Mouse (Mus musculus) midbrain, embryonic 10.5 days (tissue): ENCODE results near the gene Ccdc163. TPM values are rescaled to one million over a fixed set of nuclear protein-coding genes. Genes with fewer than 3 reads are reported as not detected.
A peak's percentile ranks its signal among the peaks of the same experiment; 100 is the strongest.

Experiments
- DNase-seq: peaks from one replicate; pipeline ENCODE4 v3.0.0-alpha.2; 2017; ENCODE audit warnings: low spot score
- H3K27ac ChIP-seq: fragments of 300-500 bp; sonication (generic); replicated peaks from 2 replicates; pipeline ENCODE4 v1.5.1; 2016; ENCODE audit warnings: mild to moderate bottlenecking
- H3K27me3 ChIP-seq: fragments of 300-500 bp; sonication (generic); 2 replicates; pipeline ENCODE4 v1.6.1; 2016; ENCODE audit warnings: low read depth, mild to moderate bottlenecking; ENCODE audit not compliant: poor library complexity, severe bottlenecking
- H3K36me3 ChIP-seq: fragments of 300-500 bp; sonication (generic); 2 replicates; pipeline ENCODE4 v1.6.1; 2016; ENCODE audit warnings: mild to moderate bottlenecking, moderate library complexity
- H3K4me1 ChIP-seq: fragments of 300-500 bp; sonication (generic); 2 replicates; pipeline ENCODE4 v1.6.1; 2016
- H3K4me3 ChIP-seq: fragments of 300-500 bp; sonication (generic); 2 replicates; pipeline ENCODE4 v1.5.1; 2016; ENCODE audit warnings: mild to moderate bottlenecking, moderate library complexity
- H3K9me3 ChIP-seq: fragments of 300-500 bp; sonication (generic); replicated peaks from 2 replicates; pipeline ENCODE4 v1.6.1; 2016; ENCODE audit warnings: mild to moderate bottlenecking
- WGBS: fragments of 180-500 bp; shearing (Covaris S2); methylation state at CpG from one replicate; pipeline ENCODE4 v1.1.7; 2016; 5-methylcytosine and 5-hydroxymethylcytosine counted together
- polyA plus RNA-seq: library from polyadenylated mRNA; unstranded; fragments of >200 nt; fragmentation: Nextera tagmentation; extraction: Ambion mirVana; gene quantifications from 2 replicates; pipeline ENCODE4 v1.2.1, GENCODE M21; 2016

Gene Ccdc163
- polyA plus RNA-seq, 1 experiment from 2014 or later = 34.8 TPM

DNA sequence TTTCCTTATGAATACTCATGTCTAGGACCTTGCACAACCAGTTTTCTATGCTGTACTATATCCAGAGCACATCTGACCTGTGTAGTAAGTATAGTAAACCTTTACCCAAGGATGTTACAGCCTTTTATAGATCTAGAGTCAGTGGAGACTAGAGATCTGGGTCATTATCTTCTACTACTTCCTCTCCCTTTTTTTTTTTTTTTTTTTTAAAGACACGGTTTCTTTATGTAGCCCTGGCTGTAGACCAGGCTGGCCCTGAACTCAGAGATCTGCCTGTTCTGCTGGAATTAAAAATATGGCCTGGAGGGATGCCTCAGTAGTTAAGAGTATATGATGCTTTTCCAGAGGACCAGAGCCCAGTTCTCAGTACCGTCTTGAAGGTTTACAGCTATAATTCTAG lies 53.6 kb downstream of the Ccdc163 start:
- H3K4me3 ChIP-seq = no peak overlapping the region
- 83% methylated on average over 2 of the region's 2 CpGs for WGBS
- DNase-seq = no peak
- no peaks in the 10 kb centered on the region for H3K4me1 ChIP-seq
- no peak overlapping the region for H3K27ac ChIP-seq
- H3K36me3 ChIP-seq = no peaks in the 10 kb centered on the region
- no peaks in the 10 kb centered on the region for H3K9me3 ChIP-seq
- H3K27me3 ChIP-seq = no peaks in the 10 kb centered on the region

DNA sequence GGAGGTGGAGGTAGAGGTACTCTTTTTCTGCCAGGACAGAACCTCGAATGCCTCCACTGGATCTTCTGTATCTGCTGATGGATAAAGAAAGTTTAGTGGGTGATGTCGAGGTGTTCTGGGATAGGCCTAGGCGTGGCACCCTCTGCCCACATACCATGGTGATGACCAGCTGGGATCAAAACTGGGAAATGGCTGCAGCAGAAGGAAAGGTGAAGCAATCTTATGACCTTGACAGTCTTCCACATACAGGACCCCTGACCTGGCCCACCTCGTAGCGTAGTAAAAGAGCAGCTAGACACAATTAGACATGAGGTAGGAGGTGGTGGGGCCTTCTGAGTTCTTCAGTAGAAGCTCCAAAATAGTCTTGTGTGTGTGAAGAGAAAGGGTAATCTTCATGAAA lies 55.7 kb downstream of the Ccdc163 start:
- Histone ChIP-seq H3K4me3 (no peak overlapping the region), H3K36me3 (no peaks in the 10 kb centered on the region), H3K27me3 (no peaks in the 10 kb centered on the region), H3K27ac (no peak overlapping the region), H3K4me1 (no peaks in the 10 kb centered on the region), H3K9me3 (no peaks in the 10 kb centered on the region)
- DNase-seq = no peak
- 91% methylated on average over 5 of the region's 5 CpGs for WGBS

DNA sequence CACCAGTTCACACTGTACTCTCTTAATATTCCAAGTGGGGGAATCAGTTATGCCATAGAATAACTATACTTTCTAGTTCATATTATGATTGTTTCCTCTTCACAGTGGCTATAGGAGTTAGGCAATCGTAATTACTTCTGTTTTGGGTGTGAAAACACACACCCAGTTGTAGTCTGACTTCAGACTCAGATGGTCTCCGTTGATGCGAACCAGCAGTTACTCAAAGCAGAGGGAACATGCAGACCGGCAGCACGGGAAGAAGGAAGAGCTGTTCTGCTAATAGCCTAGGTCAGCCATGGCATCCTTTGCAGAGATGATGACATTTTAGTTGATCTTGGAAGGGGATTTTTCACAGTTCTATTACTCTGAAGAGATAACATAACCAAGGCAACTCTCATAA lies 60.2 kb downstream of the Ccdc163 start:
- Histone ChIP-seq H3K9me3 (no peaks in the 10 kb centered on the region), H3K4me3 (no peak overlapping the region), H3K27ac (no peak overlapping the region), H3K4me1 (no peaks in the 10 kb centered on the region), H3K27me3 (no peaks in the 10 kb centered on the region), H3K36me3 (no peaks in the 10 kb centered on the region)
- WGBS = 92% methylated on average over 5 of the region's 5 CpGs
- DNase-seq = no peak

DNA sequence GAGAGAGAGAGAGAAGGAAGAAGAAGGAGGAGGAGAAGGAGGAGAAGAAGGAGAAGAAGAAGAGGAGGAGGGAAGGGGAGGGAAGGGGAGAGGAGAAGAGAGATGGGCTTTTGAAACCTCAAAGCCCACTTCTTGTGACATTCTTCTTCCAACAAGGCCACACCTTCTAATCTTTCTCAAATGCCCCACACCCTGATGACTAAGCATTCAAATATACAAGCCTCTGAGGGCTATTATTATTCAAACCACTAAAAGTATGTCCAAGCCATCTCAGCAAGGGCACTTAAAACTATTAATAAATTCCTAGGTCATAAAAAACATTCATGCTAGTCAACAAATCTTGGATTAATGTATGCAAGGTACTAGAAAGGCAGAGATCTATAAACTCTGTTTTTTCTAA lies 60.8 kb downstream of the Ccdc163 start:
- Histone ChIP-seq H3K36me3 (no peaks in the 10 kb centered on the region), H3K27me3 (no peaks in the 10 kb centered on the region), H3K4me3 (no peak overlapping the region), H3K9me3 (no peaks in the 10 kb centered on the region), H3K4me1 (no peaks in the 10 kb centered on the region), H3K27ac (no peak overlapping the region)
- DNase-seq = no peak

DNA sequence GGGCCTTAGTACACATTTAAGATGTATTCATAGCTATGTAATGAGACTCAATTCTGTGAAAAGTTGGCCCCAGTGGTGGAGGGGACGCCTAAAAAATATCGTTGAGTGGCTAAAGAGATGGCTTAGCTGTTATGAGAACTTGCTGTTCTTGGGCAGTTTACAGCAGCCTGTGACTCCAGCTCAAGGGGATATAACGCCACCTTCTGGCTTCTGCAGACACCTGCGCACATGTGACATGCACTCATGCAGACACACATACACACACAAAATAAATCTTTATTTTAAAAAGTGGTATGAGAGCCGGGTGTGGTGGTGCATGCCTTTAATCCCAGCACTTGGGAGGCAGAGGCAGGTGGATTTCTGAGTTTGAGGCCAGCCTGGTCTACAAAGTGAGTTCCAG lies 68.1 kb downstream of the Ccdc163 start:
- 92% methylated on average over 5 of the region's 5 CpGs for WGBS
- H3K36me3 ChIP-seq = no peaks in the 10 kb centered on the region

DNA sequence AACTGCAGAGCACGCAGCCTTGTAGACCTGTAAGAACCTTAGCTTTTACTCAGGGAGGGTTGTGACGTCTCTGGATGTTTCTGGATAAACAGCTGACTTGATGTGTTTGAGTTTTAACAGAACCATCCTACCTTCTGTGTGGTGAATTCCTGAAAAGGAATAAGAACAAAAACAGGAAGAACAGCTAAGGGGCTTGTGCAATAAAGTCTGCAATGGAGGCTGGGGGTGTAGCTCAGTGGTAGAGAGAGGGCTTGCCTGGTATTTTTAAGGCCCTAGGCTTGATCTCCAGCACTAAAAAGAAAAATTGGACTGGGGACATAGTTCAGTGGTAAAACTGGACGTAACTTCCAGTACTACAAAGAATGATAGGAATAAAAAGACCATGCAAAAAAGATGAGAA lies 68.8 kb downstream of the Ccdc163 start:
- WGBS = 91% methylated on average over 3 of the region's 3 CpGs
- no peaks in the 10 kb centered on the region for H3K9me3 ChIP-seq
- no peak overlapping the region for H3K4me3 ChIP-seq
- H3K4me1 ChIP-seq = peaks cover 18% of the 10 kb centered on the region
- peaks cover 12% of the 10 kb centered on the region for H3K27me3 ChIP-seq
- no peaks in the 10 kb centered on the region for H3K36me3 ChIP-seq
- no peak overlapping the region for H3K27ac ChIP-seq
- DNase-seq = no peak

More for the DNA sequence above, 68.1 kb downstream of the Ccdc163 start:
- Histone ChIP-seq H3K27me3 (peaks cover 10% of the 10 kb centered on the region), H3K4me3 (no peak overlapping the region), H3K9me3 (no peaks in the 10 kb centered on the region), H3K27ac (no peak overlapping the region), H3K4me1 (peaks cover 12% of the 10 kb centered on the region)
- no peak for DNase-seq

DNA sequence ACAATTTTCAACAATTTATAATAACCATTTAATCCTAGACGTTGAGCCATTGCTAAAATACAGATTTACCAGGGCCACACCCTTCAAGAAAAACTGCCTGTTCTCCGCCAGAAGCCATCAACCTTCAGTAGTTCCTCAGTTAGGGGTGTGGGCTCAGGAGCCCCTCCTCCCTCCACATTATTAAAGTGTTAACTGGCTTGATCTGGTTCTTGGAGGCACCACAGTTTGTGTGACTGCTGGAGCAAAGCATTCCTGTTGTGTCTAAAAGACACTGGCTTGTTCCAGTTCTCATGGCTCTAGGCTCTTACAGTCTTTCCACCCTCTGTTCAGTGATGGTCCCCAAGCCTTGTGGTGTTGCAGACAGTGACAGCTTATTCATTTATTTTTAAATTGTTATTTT lies 72.2 kb downstream of the Ccdc163 start:
- Histone ChIP-seq H3K27me3 (peaks cover 19% of the 10 kb centered on the region), H3K4me1 (peaks cover 24% of the 10 kb centered on the region), H3K4me3 (no peak overlapping the region), H3K9me3 (no peaks in the 10 kb centered on the region), H3K27ac (no peak overlapping the region), H3K36me3 (no peaks in the 10 kb centered on the region)
- 81% methylated on average over 2 of the region's 2 CpGs for WGBS
- DNase-seq = no peak

DNA sequence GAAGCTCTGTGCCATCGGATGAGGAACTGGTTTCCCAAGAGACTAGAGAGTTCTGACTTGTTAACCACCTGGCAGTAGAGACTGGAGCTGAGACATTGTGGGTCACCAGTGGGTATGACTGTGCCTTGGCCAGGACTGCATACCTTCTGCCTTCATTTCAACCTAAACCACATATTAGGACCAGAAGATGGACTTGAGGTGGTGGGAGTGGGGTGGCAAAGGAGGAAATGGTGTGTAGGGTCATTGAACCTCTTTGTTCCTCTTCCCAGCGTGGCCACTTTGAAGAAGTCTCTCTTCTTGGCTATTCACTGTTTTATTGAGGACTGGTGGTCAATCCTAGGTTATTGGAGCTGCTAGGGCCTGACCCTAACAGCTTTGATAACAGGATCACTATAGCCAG lies 73.1 kb downstream of the Ccdc163 start:
- Histone ChIP-seq H3K27me3 (peaks cover 19% of the 10 kb centered on the region), H3K4me3 (no peak overlapping the region), H3K4me1 (peaks cover 24% of the 10 kb centered on the region), H3K27ac (0 out of 2 replicates have a peak overlapping the region, but pooled peaks have one; percentile 81), H3K9me3 (0 out of 2 replicates have a peak, but pooled peaks cover 2% of the 10 kb centered on the region), H3K36me3 (no peaks in the 10 kb centered on the region)
- WGBS = 44% methylated on average over 2 of the region's 2 CpGs
- DNase-seq = no peak

DNA sequence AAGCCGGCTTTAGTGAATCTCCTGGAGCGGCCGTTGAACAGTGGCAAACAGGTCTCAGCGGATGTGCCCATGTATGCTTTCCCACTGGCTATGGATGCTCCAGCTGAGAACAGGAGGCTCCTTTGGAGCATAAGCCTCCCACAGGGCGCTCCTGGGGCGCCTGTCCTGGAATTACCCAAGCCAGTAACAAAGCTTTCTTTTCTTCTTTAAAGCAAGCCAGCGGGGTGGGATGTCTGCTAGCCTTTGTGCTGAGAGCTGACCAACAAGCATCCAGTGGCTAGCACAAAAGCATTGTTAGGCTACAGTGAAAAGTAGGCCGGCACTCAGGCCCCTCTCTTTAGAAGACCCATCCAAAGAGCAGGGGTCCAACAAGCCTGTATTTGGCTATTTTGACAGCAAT lies 73.9 kb downstream of the Ccdc163 start:
- H3K36me3 ChIP-seq = no peaks in the 10 kb centered on the region
- H3K27me3 ChIP-seq = peaks cover 19% of the 10 kb centered on the region
- peak overlapping the region; percentile 35; the same call in 1 of the 2 replicates for H3K4me3 ChIP-seq
- peak; percentile 53 for DNase-seq
- peaks cover 24% of the 10 kb centered on the region for H3K4me1 ChIP-seq
- H3K27ac ChIP-seq = peak overlapping the region; percentile 81
- 0 out of 2 replicates have a peak, but pooled peaks cover 5% of the 10 kb centered on the region for H3K9me3 ChIP-seq
- WGBS = 4% methylated on average over 8 of the region's 8 CpGs

DNA sequence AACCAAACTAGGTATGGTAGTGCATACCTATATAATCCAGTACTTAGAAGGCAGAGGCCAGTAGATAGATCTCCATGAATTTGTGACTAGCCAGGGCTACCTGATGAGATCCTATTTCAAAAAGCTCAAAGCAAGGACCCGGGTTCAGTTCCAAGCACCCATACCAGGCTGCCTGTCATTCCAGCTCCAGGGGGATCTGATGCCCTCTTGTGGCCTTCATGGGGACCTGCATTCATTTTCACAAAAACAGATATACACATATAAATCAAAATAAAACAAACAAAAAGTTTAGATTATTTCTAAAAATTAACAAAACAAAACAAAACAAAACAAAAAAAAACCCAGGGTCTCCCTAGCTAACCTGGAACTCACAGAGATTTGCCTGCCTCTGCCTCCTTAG lies 78.3 kb downstream of the Ccdc163 start:
- no peak for DNase-seq
- Histone ChIP-seq H3K27me3 (peaks cover 7% of the 10 kb centered on the region), H3K27ac (no peak overlapping the region), H3K9me3 (0 out of 2 replicates have a peak, but pooled peaks cover 5% of the 10 kb centered on the region), H3K36me3 (no peaks in the 10 kb centered on the region), H3K4me3 (no peak overlapping the region), H3K4me1 (peaks cover 18% of the 10 kb centered on the region)
- WGBS = 93% methylated on average over 1 of the region's 1 CpGs

DNA sequence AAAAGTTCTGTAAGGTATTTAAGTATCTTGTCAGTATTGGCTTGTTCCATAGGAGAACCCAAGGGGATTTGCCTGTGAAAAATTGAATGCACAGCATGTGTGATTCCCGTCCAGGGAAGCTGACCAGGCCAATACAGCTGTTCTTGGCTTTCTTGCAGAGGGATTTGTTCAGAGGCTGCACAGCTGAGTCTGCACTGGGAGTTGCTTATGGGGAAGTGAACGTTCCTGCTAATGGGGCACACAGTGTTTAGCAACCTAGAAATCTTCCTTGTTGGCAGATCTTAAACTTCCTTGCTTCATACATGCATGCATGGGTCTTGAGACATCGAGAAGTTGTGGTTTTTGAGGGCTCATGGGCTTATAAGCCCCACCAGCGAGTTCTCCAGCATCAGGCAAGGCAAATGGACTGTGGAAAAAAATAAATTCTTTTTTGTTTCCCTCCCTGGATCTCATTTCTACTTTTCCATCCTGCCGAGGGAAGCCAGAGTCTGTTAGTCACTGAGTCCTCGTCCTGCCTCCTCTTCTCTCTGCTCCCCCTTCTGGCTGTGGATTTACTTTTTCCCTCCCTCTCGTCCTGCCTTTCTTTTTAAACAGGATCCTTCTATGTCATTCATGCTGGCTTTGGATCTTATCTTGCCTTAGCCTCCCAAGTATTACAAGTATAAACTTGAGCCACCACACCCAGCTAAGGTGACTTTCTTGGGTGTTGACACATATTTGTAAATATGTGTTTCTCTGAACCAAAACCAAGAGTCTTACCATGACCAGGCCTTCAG lies 79.9 kb downstream of the Ccdc163 start:
- H3K27ac ChIP-seq = no peak overlapping the region
- 0 out of 2 replicates have a peak, but pooled peaks cover 5% of the 10 kb centered on the region for H3K9me3 ChIP-seq
- WGBS = 45% methylated on average over 7 of the region's 7 CpGs
- H3K4me1 ChIP-seq = 0 out of 2 replicates have a peak, but pooled peaks cover 3% of the 10 kb centered on the region
- no peak for DNase-seq
- H3K36me3 ChIP-seq = no peaks in the 10 kb centered on the region
- H3K4me3 ChIP-seq = no peak overlapping the region
- peaks cover 5% of the 10 kb centered on the region for H3K27me3 ChIP-seq

DNA sequence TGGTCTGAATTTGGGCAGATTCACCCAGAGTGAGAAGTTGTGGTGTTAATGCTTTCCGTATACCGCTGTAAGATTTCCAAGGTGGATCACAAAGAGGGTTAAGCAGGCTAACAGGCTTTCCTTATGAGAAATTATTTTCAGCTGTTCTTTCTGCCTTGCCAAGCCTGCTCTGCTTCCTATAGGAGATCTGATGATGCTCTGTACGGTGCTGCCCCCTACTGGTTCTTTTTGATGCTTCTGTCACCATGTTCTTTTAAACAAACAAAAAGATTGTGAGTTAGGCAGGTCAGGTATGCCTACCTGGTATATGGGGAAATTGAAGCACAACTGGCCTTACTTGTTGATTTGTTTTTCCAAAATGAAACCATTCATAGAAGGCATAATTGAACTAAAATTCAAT lies 80.6 kb downstream of the Ccdc163 start:
- H3K36me3 ChIP-seq = no peaks in the 10 kb centered on the region
- 0 out of 2 replicates have a peak, but pooled peaks cover 5% of the 10 kb centered on the region for H3K9me3 ChIP-seq
- 0 out of 2 replicates have a peak, but pooled peaks cover 3% of the 10 kb centered on the region for H3K4me1 ChIP-seq
- no peaks in the 10 kb centered on the region for H3K27me3 ChIP-seq
- H3K4me3 ChIP-seq = no peak overlapping the region
- DNase-seq = peak; percentile 73
- WGBS = 10% methylated on average over 3 of the region's 3 CpGs
- H3K27ac ChIP-seq = no peak overlapping the region

DNA sequence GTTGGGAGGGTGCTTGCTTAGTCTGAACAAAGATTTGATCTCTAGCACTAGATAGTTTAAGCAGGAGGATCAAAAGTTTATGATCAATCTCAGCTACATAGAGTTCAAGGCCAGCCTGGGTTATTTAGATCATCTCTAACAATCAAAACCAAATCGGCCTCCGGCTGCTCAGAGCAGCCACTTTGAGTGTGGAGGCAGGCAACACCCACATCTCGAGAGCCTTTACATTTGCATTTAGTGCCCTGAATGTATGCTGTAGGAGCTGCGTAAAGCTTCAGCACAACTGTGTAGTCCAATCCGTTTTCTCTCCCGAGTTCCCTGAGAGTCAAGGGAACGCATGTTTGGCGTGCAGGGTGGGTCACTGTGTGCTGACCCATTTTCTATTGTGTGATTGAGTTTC lies 84.1 kb downstream of the Ccdc163 start:
- Histone ChIP-seq H3K4me1 (0 out of 2 replicates have a peak, but pooled peaks cover 3% of the 10 kb centered on the region), H3K36me3 (no peaks in the 10 kb centered on the region), H3K4me3 (no peak overlapping the region), H3K27me3 (no peaks in the 10 kb centered on the region), H3K27ac (no peak overlapping the region), H3K9me3 (no peaks in the 10 kb centered on the region)
- WGBS = 91% methylated on average over 8 of the region's 8 CpGs
- no peak for DNase-seq
